Mouse (Mus musculus): ENCODE data around the gene Gm45234.

GRCm38 (mm10) chr6:124720904-124721303 is 34.9 kb downstream of the Gm45234 start:
- no peak for TF ChIP-seq TAL1 (IDR thresholded peaks at IDR 0.05; ENCODE audit: low read length)
- TF ChIP-seq GATA1 (IDR thresholded peaks at IDR 0.05; ENCODE audit: low read length) = no peak

Data from erythroblast, embryonic 14.5 days (primary cell).